Mouse (Mus musculus): ENCODE measurements at regions not wholly inside any gene's neighbourhood (a gene's known extent, or its start where the extent isn't known, plus 50 kb on each side); places are given as distances from the start of the nearest gene placed in this dataset.

- peak; percentile 59 for DNase-seq (ENCODE audit: low spot score)
- peak overlapping the region; percentile 31 for H3K4me3 ChIP-seq
- no peak overlapping the region for H3K27ac ChIP-seq (replicated peaks)
- H3K9me3 ChIP-seq: no peaks in the 10 kb centered on the region
- peaks cover 47% of the 10 kb centered on the region for H3K27me3 ChIP-seq (replicated peaks; ENCODE audit: low read depth, poor library complexity, severe bottlenecking)
- H3K36me3 ChIP-seq (replicated peaks): no peaks in the 10 kb centered on the region
- 3% methylated on average over 13 of the region's 13 CpGs for WGBS
- 0 out of 2 replicates have a peak, but pooled peaks cover 5% of the 10 kb centered on the region for H3K4me1 ChIP-seq
These were observed 176.9 kb upstream of the Ap5m1 start for GRCm38 (mm10) chr14:48888954-48889353.

DNA sequence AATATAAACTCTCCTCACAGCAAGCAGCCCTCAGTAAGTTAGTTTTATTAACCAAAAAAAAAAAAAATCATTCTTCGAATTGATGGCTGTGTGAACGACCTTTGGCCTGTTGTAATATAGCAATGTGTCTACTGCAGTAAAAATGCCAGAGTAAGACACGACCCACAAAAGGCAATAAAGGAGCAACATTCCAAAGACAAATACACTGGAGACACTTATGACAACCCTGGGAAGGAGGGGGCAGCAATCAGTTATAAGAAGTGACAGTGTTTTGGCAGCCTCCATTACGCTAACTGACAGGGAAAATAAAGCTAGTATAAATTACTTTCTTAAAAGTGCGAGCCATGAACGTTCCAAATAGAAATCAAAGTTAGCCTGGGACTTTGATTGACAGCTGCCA lies 185.9 kb upstream of the Ap5m1 start:
- Histone ChIP-seq H3K4me1 (0 out of 2 replicates have a peak, but pooled peaks cover 6% of the 10 kb centered on the region), H3K36me3 (replicated peaks) (no peaks in the 10 kb centered on the region), H3K4me3 (no peak overlapping the region), H3K27me3 (replicated peaks; ENCODE audit: low read depth, poor library complexity, severe bottlenecking) (peaks cover 24% of the 10 kb centered on the region), H3K9me3 (no peaks in the 10 kb centered on the region), H3K27ac (replicated peaks) (no peak overlapping the region)
- whole genome bisulfite sequencing: 63% methylated on average over 6 of the region's 6 CpGs
- no peak for DNase-seq (ENCODE audit: low spot score)

GRCm38 (mm10) chr14:48877998-48878657 lies 187.8 kb upstream of the Ap5m1 start:
- H3K4me3 ChIP-seq: no peak overlapping the region
- WGBS: 83% methylated on average over 12 of the region's 12 CpGs
- H3K27ac ChIP-seq (replicated peaks): no peak overlapping the region
- DNase-seq (ENCODE audit: low spot score): no peak
- H3K27me3 ChIP-seq (replicated peaks; ENCODE audit: low read depth, poor library complexity, severe bottlenecking): peaks cover 14% of the 10 kb centered on the region
- no peaks in the 10 kb centered on the region for H3K36me3 ChIP-seq (replicated peaks)
- H3K9me3 ChIP-seq: no peaks in the 10 kb centered on the region
- 0 out of 2 replicates have a peak, but pooled peaks cover 6% of the 10 kb centered on the region for H3K4me1 ChIP-seq

GRCm38 (mm10) chr14:48871313-48871712 lies 194.6 kb upstream of the Ap5m1 start:
- no peaks in the 10 kb centered on the region for H3K36me3 ChIP-seq (replicated peaks)
- 90% methylated on average over 3 of the region's 3 CpGs for WGBS

GRCm38 (mm10) chr14:48869956-48870355 lies 195.9 kb upstream of the Ap5m1 start:
- H3K27me3 ChIP-seq (replicated peaks; ENCODE audit: low read depth, poor library complexity, severe bottlenecking): no peaks in the 10 kb centered on the region
- no peaks in the 10 kb centered on the region for H3K36me3 ChIP-seq (replicated peaks)
- H3K4me1 ChIP-seq: no peaks in the 10 kb centered on the region; the same call in 1 of the 2 replicates
- H3K9me3 ChIP-seq: no peaks in the 10 kb centered on the region
- H3K27ac ChIP-seq (replicated peaks): no peak overlapping the region
- DNase-seq (ENCODE audit: low spot score): no peak
- WGBS: 70% methylated on average over 10 of the region's 10 CpGs
- no peak overlapping the region for H3K4me3 ChIP-seq

More at GRCm38 (mm10) chr14:48871313-48871712, 194.6 kb upstream of the Ap5m1 start:
- H3K4me1 ChIP-seq: no peaks in the 10 kb centered on the region; the same call in 1 of the 2 replicates
- no peaks in the 10 kb centered on the region for H3K9me3 ChIP-seq
- H3K4me3 ChIP-seq: no peak overlapping the region
- no peak for DNase-seq (ENCODE audit: low spot score)
- H3K27ac ChIP-seq (replicated peaks): no peak overlapping the region
- no peaks in the 10 kb centered on the region for H3K27me3 ChIP-seq (replicated peaks; ENCODE audit: low read depth, poor library complexity, severe bottlenecking)

- WGBS: 94% methylated on average over 5 of the region's 5 CpGs
These were observed 181.8 kb upstream of the Otx2 start for GRCm38 (mm10) chr14:48855453-48855852.

GRCm38 (mm10) chr14:48854188-48854924 lies 180.7 kb upstream of the Otx2 start:
- Histone ChIP-seq H3K27me3 (replicated peaks; ENCODE audit: low read depth, poor library complexity, severe bottlenecking) (peaks cover 23% of the 10 kb centered on the region), H3K36me3 (replicated peaks) (no peaks in the 10 kb centered on the region), H3K27ac (replicated peaks) (no peak overlapping the region), H3K4me3 (no peak overlapping the region), H3K4me1 (peaks cover 25% of the 10 kb centered on the region), H3K9me3 (peaks cover 4% of the 10 kb centered on the region; the same call in 1 of the 2 replicates)
- DNase-seq (ENCODE audit: low spot score): no peak
- WGBS: 60% methylated on average over 9 of the region's 9 CpGs

More at GRCm38 (mm10) chr14:48855453-48855852, 181.8 kb upstream of the Otx2 start:
- H3K9me3 ChIP-seq: peaks cover 4% of the 10 kb centered on the region; the same call in 1 of the 2 replicates
- H3K27me3 ChIP-seq (replicated peaks; ENCODE audit: low read depth, poor library complexity, severe bottlenecking): peaks cover 23% of the 10 kb centered on the region
- no peak overlapping the region for H3K4me3 ChIP-seq
- H3K36me3 ChIP-seq (replicated peaks): no peaks in the 10 kb centered on the region
- H3K4me1 ChIP-seq: peaks cover 25% of the 10 kb centered on the region
- DNase-seq (ENCODE audit: low spot score): no peak
- no peak overlapping the region for H3K27ac ChIP-seq (replicated peaks)

- Histone ChIP-seq H3K4me3 (0 out of 2 replicates have a peak overlapping the region, but pooled peaks have one; percentile 16), H3K9me3 (peaks cover 4% of the 10 kb centered on the region; the same call in 1 of the 2 replicates), H3K27me3 (replicated peaks; ENCODE audit: low read depth, poor library complexity, severe bottlenecking) (peaks cover 23% of the 10 kb centered on the region), H3K36me3 (replicated peaks) (no peaks in the 10 kb centered on the region), H3K27ac (replicated peaks) (peak overlapping the region; percentile 67), H3K4me1 (peaks cover 25% of the 10 kb centered on the region)
- WGBS: 34% methylated on average over 7 of the region's 7 CpGs
- peak; percentile 28 for DNase-seq (ENCODE audit: low spot score)
These were observed 180.0 kb upstream of the Otx2 start for GRCm38 (mm10) chr14:48853479-48854187.

GRCm38 (mm10) chr14:48852787-48853186 lies 179.2 kb upstream of the Otx2 start:
- peaks cover 4% of the 10 kb centered on the region; the same call in 1 of the 2 replicates for H3K9me3 ChIP-seq
- H3K27ac ChIP-seq (replicated peaks): peak overlapping the region; percentile 63
- H3K36me3 ChIP-seq (replicated peaks): no peaks in the 10 kb centered on the region
- peaks cover 25% of the 10 kb centered on the region for H3K4me1 ChIP-seq
- peaks cover 23% of the 10 kb centered on the region for H3K27me3 ChIP-seq (replicated peaks; ENCODE audit: low read depth, poor library complexity, severe bottlenecking)
- H3K4me3 ChIP-seq: peak overlapping the region; percentile 47
- peak; percentile 40 for DNase-seq (ENCODE audit: low spot score)
- WGBS: 7% methylated on average over 15 of the region's 15 CpGs

- no peak overlapping the region for H3K4me3 ChIP-seq
- H3K9me3 ChIP-seq: peaks cover under 1% of the 10 kb centered on the region; the same call in 1 of the 2 replicates
- DNase-seq (ENCODE audit: low spot score): no peak
- H3K4me1 ChIP-seq: peaks cover 25% of the 10 kb centered on the region
- peaks cover 23% of the 10 kb centered on the region for H3K27me3 ChIP-seq (replicated peaks; ENCODE audit: low read depth, poor library complexity, severe bottlenecking)
- no peak overlapping the region for H3K27ac ChIP-seq (replicated peaks)
- 47% methylated on average over 4 of the region's 4 CpGs for WGBS
- H3K36me3 ChIP-seq (replicated peaks): no peaks in the 10 kb centered on the region
These were observed 178.4 kb upstream of the Otx2 start for GRCm38 (mm10) chr14:48852061-48852460.

GRCm38 (mm10) chr14:48842861-48843260 lies 169.2 kb upstream of the Otx2 start:
- peaks cover 27% of the 10 kb centered on the region for H3K4me1 ChIP-seq
- H3K27me3 ChIP-seq (replicated peaks; ENCODE audit: low read depth, poor library complexity, severe bottlenecking): peaks cover 12% of the 10 kb centered on the region; the same call in 1 of the 2 replicates
- no peak overlapping the region for H3K27ac ChIP-seq (replicated peaks)
- H3K4me3 ChIP-seq: no peak overlapping the region
- WGBS: 86% methylated on average over 4 of the region's 4 CpGs
- no peak for DNase-seq (ENCODE audit: low spot score)
- H3K36me3 ChIP-seq (replicated peaks): no peaks in the 10 kb centered on the region
- no peaks in the 10 kb centered on the region for H3K9me3 ChIP-seq

DNA sequence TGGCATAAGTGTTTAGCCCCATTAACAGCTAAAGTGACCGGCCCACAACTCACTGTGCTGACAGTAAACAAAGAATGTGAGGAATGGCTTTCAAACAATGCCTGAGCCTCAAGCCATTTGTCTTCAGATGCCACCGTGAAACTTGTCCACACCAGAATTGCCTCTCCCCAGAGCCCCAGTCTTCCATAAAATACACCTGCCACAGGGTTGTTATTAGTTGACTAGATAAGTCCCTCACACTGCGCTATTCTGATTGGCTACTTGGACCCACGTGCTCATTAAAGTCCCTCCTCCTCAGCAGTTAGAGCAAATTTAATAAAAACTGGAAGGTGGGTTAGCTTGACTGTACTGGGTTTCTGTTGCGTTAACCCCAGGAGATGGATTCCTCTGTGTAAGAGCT lies 167.7 kb upstream of the Otx2 start:
- no peak for DNase-seq (ENCODE audit: low spot score)
- H3K27ac ChIP-seq (replicated peaks): no peak overlapping the region

More for the DNA sequence above, 167.7 kb upstream of the Otx2 start:
- Histone ChIP-seq H3K9me3 (no peaks in the 10 kb centered on the region), H3K27me3 (replicated peaks; ENCODE audit: low read depth, poor library complexity, severe bottlenecking) (peaks cover 23% of the 10 kb centered on the region; the same call in 1 of the 2 replicates), H3K4me1 (peaks cover 37% of the 10 kb centered on the region), H3K36me3 (replicated peaks) (no peaks in the 10 kb centered on the region), H3K4me3 (no peak overlapping the region)
- 62% methylated on average over 5 of the region's 5 CpGs for WGBS
